Mouse (Mus musculus) G1E (cell line): ENCODE data around the gene Ugt1a6a.

Experiments
- CTCF ChIP-seq: IDR thresholded peaks from 2 replicates; pipeline ENCODE4 v1.5.1; 2012; ENCODE audit warnings: low read depth, low read length, inconsistent platforms, mixed read lengths
- GATA1 ChIP-seq: IDR thresholded peaks from 2 replicates; pipeline ENCODE4 v1.6.1; 2012; ENCODE audit warnings: borderline replicate concordance, low read length, inconsistent platforms, mixed read lengths
- GATA2 ChIP-seq: IDR thresholded peaks from 2 replicates; pipeline ENCODE4 v1.6.1; 2012; ENCODE audit warnings: low read depth, low read length, inconsistent platforms, borderline replicate concordance
- POLR2AphosphoS5 ChIP-seq: IDR thresholded peaks from 2 replicates; pipeline ENCODE4 v1.6.1; 2012; ENCODE audit warnings: low read depth, low read length, inconsistent platforms; ENCODE audit not compliant: insufficient replicate concordance
- TAL1 ChIP-seq: conservative IDR thresholded peaks from 2 replicates; pipeline ENCODE4 v1.6.1; 2012; ENCODE audit warnings: low read depth, low read length, inconsistent platforms, mixed read lengths

GRCm38 (mm10) chr1:88255989-88256754 lies 121.6 kb downstream of the Ugt1a6a start:
- TF ChIP-seq GATA1 (no peak), CTCF (no peak), GATA2 (peak; percentile 6; the same call in 1 of the 2 replicates), POLR2AphosphoS5 (no peak; the same call in 1 of the 2 replicates), TAL1 (no peak)
